Mouse (Mus musculus): Measurements from ENCODE around the gene Rae1. TPM values are rescaled to one million over a fixed set of nuclear protein-coding genes. Genes with fewer than 3 reads are reported as not detected.

Rae1 gene
- polyA plus RNA-seq, 1 experiment from 2014 or later: 129 TPM

DNA sequence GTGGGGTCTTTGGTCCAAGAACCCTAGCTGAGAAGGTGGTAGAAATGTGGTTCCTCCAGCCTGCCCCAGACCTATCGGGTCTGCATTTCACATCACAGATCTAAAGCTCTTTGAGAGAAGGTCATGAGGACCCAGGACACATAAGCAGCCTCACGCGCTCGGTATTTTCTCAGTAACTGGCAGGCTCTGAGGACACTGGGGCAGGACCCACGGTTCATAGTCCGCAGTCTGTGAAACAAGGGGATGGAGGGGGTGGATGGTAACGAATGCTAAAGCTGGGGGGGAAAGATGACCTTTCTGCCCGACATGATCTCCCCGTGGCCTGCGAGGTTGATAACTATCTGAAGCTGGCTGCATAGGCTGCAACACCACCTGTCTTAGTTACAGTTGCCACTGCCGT lies 2.2 kb upstream of the Rae1 start:
- H3K4me2 ChIP-seq (replicated peaks): no peak overlapping the region
- no peaks in the 10 kb centered on the region for H3K9me3 ChIP-seq (replicated peaks)
- peaks cover 4% of the 10 kb centered on the region; the same call in 1 of the 2 replicates for H3K36me3 ChIP-seq
- H3K4me1 ChIP-seq: peaks cover 24% of the 10 kb centered on the region
- ATAC-seq (ENCODE audit: insufficient number of reproducible peaks, low FRiP score, low TSS enrichment, low read depth): no peak
- H3K27me3 ChIP-seq: 0 out of 2 replicates have a peak, but pooled peaks cover 3% of the 10 kb centered on the region
- no peak overlapping the region for H3K27ac ChIP-seq (replicated peaks)
- WGBS: 69% methylated on average over 11 of the region's 11 CpGs
- H3K9ac ChIP-seq: no peak overlapping the region
- H3K4me3 ChIP-seq (replicated peaks): no peak overlapping the region

DNA sequence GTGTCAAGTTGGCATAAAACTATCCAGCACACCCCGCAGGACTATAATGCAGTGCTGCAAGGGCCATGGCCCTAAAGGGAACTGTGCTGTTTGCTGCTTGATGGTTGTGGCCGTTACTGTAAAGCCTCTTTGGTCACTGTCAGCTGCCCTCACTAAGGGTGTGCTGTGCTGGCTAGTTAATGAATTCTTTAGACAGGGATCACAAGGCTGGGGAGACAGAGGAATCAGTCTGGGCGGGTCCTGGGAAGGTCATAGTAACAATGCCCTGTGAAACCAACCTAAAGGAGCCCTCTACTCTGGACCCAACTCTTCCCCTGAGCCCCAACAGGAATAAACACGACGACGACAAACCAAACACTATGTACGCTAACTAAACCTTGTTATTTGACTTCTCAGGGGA lies 1.4 kb upstream of the Rae1 start:
- no peak for ATAC-seq (ENCODE audit: insufficient number of reproducible peaks, low FRiP score, low TSS enrichment, low read depth)
- 63% methylated on average over 7 of the region's 7 CpGs for WGBS

DNA sequence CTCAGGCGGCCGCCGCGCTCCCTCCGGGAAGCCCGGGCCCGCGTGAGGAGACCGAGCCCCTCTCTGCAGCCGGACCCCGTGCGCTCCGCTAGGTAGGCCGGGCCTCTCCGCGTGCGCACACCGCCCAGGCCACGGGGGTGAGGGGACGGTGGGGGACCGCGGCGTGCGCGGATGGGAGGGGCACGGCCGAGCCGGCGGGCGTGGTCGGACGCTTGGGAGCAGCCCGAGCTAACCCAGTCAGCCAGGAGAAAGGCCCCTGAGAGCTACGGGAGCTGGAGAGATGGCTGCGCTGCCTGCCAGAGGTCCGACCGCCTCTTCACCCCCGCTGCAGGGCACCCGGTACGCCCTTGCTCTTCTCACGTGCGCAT lies 352 bp downstream of the Rae1 start:
- H3K36me3 ChIP-seq: peaks cover 28% of the 10 kb centered on the region
- H3K4me3 ChIP-seq (replicated peaks): peak overlapping the region; percentile 66
- WGBS: under 1% methylated on average over 37 of the region's 42 CpGs
- H3K9me3 ChIP-seq (replicated peaks): no peaks in the 10 kb centered on the region
- H3K27me3 ChIP-seq: 0 out of 2 replicates have a peak, but pooled peaks cover 3% of the 10 kb centered on the region
- ATAC-seq (ENCODE audit: insufficient number of reproducible peaks, low FRiP score, low TSS enrichment, low read depth): peak; percentile 88
- H3K9ac ChIP-seq: peak overlapping the region; percentile 67
- H3K4me1 ChIP-seq: peaks cover 24% of the 10 kb centered on the region
- peak overlapping the region; percentile 79 for H3K4me2 ChIP-seq (replicated peaks)
- H3K27ac ChIP-seq (replicated peaks): peak overlapping the region; percentile 79

More for the DNA sequence above, 1.4 kb upstream of the Rae1 start:
- Histone ChIP-seq H3K27me3 (0 out of 2 replicates have a peak, but pooled peaks cover 3% of the 10 kb centered on the region), H3K4me1 (peaks cover 24% of the 10 kb centered on the region), H3K4me3 (replicated peaks) (no peak overlapping the region), H3K36me3 (peaks cover 10% of the 10 kb centered on the region), H3K9me3 (replicated peaks) (no peaks in the 10 kb centered on the region), H3K9ac (no peak overlapping the region), H3K4me2 (replicated peaks) (no peak overlapping the region), H3K27ac (replicated peaks) (no peak overlapping the region)

DNA sequence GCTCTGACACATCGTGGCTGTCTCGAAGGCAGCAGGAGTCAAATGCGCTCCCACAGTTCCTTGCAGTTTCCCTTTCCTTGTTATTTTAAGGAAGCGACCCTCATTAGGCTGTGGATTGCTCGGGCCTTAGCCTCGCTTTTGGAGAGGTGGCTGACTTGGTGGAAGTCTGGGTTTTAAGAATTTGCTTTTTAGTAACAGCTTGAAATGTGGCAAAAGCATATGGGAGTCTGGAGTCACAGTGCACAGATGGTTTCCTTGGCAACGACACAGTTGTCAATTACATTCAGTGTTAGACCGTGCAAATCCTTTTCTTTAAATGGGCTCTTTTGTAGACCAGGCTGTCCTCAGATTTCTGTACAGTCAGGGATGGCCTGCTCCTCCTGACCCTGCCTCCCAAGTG lies 1.0 kb downstream of the Rae1 start:
- H3K27ac ChIP-seq (replicated peaks): peak overlapping the region; percentile 79; the same call in 1 of the 2 replicates
- H3K27me3 ChIP-seq: 0 out of 2 replicates have a peak, but pooled peaks cover 3% of the 10 kb centered on the region
- ATAC-seq (ENCODE audit: insufficient number of reproducible peaks, low FRiP score, low TSS enrichment, low read depth): no peak
- 13% methylated on average over 8 of the region's 8 CpGs for WGBS
- no peaks in the 10 kb centered on the region for H3K9me3 ChIP-seq (replicated peaks)
- peak overlapping the region; percentile 79 for H3K4me2 ChIP-seq (replicated peaks)
- H3K4me1 ChIP-seq: peaks cover 20% of the 10 kb centered on the region
- peaks cover 29% of the 10 kb centered on the region for H3K36me3 ChIP-seq
- peak overlapping the region; percentile 67 for H3K9ac ChIP-seq
- H3K4me3 ChIP-seq (replicated peaks): peak overlapping the region; percentile 66

DNA sequence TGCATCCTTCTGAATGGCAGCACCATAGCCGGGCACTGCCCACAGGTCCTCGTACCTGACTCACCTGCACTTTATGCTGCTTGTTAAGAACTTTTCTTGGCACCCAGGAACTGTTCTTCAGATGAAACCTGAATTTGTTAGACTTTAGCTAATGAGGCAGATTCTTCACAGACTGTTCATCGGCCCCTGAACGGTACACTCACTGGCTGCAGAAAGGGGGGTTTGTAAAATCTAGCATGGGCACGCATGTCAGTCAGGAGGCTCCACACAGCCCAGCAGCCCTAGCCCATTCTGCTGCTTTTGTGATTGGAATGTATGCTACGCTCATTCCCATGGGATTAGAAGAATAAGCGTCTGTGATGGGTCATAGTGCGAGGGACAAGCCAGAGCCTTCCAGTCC lies 3.8 kb downstream of the Rae1 start:
- Histone ChIP-seq H3K9ac (no peak overlapping the region), H3K4me1 (peaks cover 15% of the 10 kb centered on the region), H3K36me3 (peaks cover 55% of the 10 kb centered on the region), H3K9me3 (replicated peaks) (no peaks in the 10 kb centered on the region), H3K27ac (replicated peaks) (no peak overlapping the region), H3K4me2 (replicated peaks) (no peak overlapping the region), H3K4me3 (replicated peaks) (no peak overlapping the region), H3K27me3 (no peaks in the 10 kb centered on the region)
- ATAC-seq (ENCODE audit: insufficient number of reproducible peaks, low FRiP score, low TSS enrichment, low read depth): no peak
- 92% methylated on average over 8 of the region's 8 CpGs for WGBS

DNA sequence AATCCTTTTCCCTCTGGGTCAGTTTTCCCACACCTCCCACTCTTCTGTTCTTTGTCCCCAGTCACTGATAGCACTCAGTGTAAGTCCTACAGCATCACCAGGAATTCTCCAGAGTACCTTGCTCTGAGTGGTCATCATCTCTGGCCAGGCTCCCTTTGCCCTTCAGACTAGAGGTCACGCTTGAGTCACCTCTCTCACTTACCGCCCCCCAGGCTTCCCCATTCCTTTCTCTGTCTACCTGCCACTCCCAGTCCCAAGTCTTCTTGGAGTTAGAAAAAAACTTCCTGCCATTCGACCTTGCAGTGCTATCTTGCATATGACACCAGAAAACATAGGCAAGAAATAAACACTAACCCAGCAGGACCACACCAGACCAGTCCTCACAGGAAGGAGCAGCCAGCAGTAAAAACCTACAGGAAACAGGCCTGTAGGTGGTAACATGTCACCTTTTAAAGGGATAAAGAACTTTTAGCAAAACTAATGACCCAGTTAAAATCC lies 10.4 kb downstream of the Rae1 start:
- H3K9me3 ChIP-seq (replicated peaks): no peaks in the 10 kb centered on the region
- WGBS: 73% methylated on average over 3 of the region's 3 CpGs
- H3K36me3 ChIP-seq: peaks cover 92% of the 10 kb centered on the region
- no peak overlapping the region for H3K4me2 ChIP-seq (replicated peaks)
- H3K4me3 ChIP-seq (replicated peaks): no peak overlapping the region
- no peak overlapping the region for H3K9ac ChIP-seq
- no peaks in the 10 kb centered on the region for H3K4me1 ChIP-seq
- H3K27me3 ChIP-seq: no peaks in the 10 kb centered on the region
- H3K27ac ChIP-seq (replicated peaks): no peak overlapping the region
- ATAC-seq (ENCODE audit: insufficient number of reproducible peaks, low FRiP score, low TSS enrichment, low read depth): no peak

DNA sequence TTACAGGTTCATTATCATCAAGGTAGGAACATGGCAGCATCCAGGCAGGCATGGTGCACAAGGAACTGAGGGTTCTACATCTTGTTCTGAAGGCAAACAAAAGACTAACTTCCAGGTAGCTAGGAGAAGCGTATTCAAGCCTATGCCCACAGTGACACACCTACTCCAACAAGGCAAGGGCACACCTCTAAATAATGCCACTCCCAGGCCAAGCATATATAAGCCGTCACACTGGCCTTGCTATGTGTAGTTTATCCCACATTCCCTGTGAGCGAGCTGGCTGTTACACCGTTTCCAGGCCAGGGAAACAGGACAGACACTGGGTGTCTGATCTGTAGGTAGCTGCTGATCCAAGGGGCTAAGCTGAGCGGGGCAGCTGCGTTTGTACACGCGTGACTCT lies 11.5 kb downstream of the Rae1 start:
- Histone ChIP-seq H3K4me3 (replicated peaks) (no peak overlapping the region), H3K4me2 (replicated peaks) (no peak overlapping the region), H3K27ac (replicated peaks) (no peak overlapping the region), H3K36me3 (peaks cover 100% of the 10 kb centered on the region), H3K9ac (no peak overlapping the region), H3K4me1 (no peaks in the 10 kb centered on the region), H3K27me3 (no peaks in the 10 kb centered on the region), H3K9me3 (replicated peaks) (no peaks in the 10 kb centered on the region)
- no peak for ATAC-seq (ENCODE audit: insufficient number of reproducible peaks, low FRiP score, low TSS enrichment, low read depth)
- 90% methylated on average over 8 of the region's 8 CpGs for WGBS

DNA sequence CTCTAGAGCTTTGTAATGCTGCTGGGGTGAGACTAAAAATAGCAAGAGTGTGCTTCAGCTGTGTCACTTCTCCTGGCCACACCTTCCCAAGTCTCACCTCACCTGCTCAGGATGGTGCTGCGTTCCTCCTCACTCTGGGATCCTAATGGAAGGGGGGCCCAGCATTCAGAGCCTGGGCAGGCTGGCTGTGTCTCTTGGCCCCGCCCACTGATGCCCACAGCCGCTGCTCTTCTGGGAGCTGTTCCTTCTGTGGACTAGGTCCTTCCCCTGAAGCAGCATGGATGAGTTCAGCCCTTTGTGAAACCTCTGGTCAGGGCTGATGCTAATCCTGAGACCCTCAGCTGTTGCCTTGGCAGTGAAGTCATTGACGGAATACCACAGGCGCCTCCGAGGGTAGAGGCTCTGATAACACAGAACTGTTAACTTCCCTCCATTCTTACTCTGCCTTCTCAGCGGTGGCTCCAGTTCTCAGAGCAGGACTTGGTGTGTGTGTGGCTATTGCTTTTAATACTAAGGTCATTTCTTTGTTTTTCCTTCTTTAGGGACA lies 14.9 kb downstream of the Rae1 start:
- H3K4me1 ChIP-seq: peaks cover 10% of the 10 kb centered on the region
- no peaks in the 10 kb centered on the region for H3K9me3 ChIP-seq (replicated peaks)
- H3K27ac ChIP-seq (replicated peaks): no peak overlapping the region
- 75% methylated on average over 7 of the region's 7 CpGs for WGBS
- H3K4me3 ChIP-seq (replicated peaks): no peak overlapping the region
- no peak overlapping the region for H3K4me2 ChIP-seq (replicated peaks)
- no peak overlapping the region for H3K9ac ChIP-seq
- H3K27me3 ChIP-seq: peaks cover 7% of the 10 kb centered on the region; the same call in 1 of the 2 replicates
- ATAC-seq (ENCODE audit: insufficient number of reproducible peaks, low FRiP score, low TSS enrichment, low read depth): no peak
- peaks cover 67% of the 10 kb centered on the region for H3K36me3 ChIP-seq

DNA sequence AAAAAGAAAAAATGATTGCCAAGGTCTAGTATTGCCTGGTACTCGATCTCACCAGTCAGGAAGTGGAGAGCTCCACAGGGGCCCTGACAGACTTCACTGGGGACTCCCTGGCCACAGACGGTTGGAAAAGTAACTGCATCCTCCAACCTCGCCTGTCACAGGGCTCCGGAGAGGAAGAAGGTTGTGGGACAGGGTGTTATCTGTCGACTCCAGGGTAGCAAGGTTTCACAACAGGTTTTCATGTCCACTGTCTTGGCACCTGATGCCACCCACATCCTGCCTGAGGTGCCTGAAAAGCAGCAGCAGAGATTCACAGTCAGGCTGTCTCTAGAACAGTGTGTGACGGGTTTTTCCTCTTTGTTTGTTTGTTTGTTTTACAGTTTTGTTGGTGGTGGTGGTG lies 18.0 kb downstream of the Rae1 start:
- H3K27ac ChIP-seq (replicated peaks): no peak overlapping the region
- H3K36me3 ChIP-seq: peaks cover 36% of the 10 kb centered on the region
- no peak overlapping the region for H3K4me3 ChIP-seq (replicated peaks)
- peaks cover 7% of the 10 kb centered on the region; the same call in 1 of the 2 replicates for H3K27me3 ChIP-seq
- no peak overlapping the region for H3K4me2 ChIP-seq (replicated peaks)
- no peak overlapping the region for H3K9ac ChIP-seq
- peaks cover 27% of the 10 kb centered on the region for H3K4me1 ChIP-seq
- 44% methylated on average over 6 of the region's 6 CpGs for WGBS
- no peak for ATAC-seq (ENCODE audit: insufficient number of reproducible peaks, low FRiP score, low TSS enrichment, low read depth)
- no peaks in the 10 kb centered on the region for H3K9me3 ChIP-seq (replicated peaks)

DNA sequence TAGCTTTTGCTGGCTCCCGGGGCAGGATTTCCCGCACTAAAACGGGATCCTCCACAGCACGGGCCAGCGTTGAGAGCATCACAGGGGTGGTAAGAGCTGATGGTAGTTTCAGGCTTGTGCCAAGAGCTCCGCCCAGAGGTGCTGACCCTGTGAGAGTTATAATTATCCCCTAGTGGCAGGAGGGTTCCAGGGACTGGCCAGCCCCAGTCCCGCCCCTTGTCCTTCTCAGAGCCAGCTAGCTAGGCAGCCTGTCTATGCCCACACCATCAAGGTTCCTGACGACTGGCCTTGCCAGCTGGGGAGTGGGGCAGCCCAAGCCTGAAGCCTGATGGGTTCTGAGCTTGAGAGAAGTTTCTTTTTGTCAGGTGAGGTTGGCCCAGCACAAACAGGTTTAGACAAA lies 18.7 kb downstream of the Rae1 start:
- WGBS: 16% methylated on average over 8 of the region's 8 CpGs
- Histone ChIP-seq H3K9ac (no peak overlapping the region), H3K4me3 (replicated peaks) (no peak overlapping the region), H3K27me3 (peaks cover 7% of the 10 kb centered on the region; the same call in 1 of the 2 replicates), H3K36me3 (peaks cover 29% of the 10 kb centered on the region), H3K4me1 (peaks cover 34% of the 10 kb centered on the region), H3K9me3 (replicated peaks) (no peaks in the 10 kb centered on the region), H3K4me2 (replicated peaks) (no peak overlapping the region), H3K27ac (replicated peaks) (no peak overlapping the region)
- no peak for ATAC-seq (ENCODE audit: insufficient number of reproducible peaks, low FRiP score, low TSS enrichment, low read depth)

DNA sequence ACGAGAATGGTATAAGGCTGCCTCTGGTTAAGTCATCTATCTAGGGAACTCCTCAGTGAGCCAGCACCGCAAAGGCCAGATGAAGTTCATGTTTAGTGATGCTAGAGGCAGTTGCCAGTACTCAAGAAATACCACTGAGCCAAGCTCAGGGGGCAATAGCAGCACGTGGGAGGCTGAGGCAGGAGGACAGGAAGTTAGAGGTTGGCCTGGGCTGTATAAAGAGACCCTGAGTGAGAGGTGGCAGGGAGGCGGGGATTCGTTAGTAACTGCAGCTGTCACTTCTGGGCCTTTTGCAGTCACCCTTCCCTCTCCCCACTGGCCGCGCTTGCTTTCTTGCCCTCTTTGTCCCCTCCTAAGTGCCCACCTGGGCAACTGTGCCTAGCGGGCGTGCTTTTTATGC lies 19.4 kb downstream of the Rae1 start:
- Histone ChIP-seq H3K27me3 (peaks cover 7% of the 10 kb centered on the region; the same call in 1 of the 2 replicates), H3K9ac (peak overlapping the region; percentile 23; the same call in 1 of the 2 replicates), H3K9me3 (replicated peaks) (no peaks in the 10 kb centered on the region), H3K4me2 (replicated peaks) (peak overlapping the region; percentile 91), H3K4me1 (peaks cover 40% of the 10 kb centered on the region), H3K36me3 (peaks cover 22% of the 10 kb centered on the region), H3K27ac (replicated peaks) (no peak overlapping the region), H3K4me3 (replicated peaks) (peak overlapping the region; percentile 43)
- WGBS: 19% methylated on average over 8 of the region's 9 CpGs
- ATAC-seq (ENCODE audit: insufficient number of reproducible peaks, low FRiP score, low TSS enrichment, low read depth): no peak

DNA sequence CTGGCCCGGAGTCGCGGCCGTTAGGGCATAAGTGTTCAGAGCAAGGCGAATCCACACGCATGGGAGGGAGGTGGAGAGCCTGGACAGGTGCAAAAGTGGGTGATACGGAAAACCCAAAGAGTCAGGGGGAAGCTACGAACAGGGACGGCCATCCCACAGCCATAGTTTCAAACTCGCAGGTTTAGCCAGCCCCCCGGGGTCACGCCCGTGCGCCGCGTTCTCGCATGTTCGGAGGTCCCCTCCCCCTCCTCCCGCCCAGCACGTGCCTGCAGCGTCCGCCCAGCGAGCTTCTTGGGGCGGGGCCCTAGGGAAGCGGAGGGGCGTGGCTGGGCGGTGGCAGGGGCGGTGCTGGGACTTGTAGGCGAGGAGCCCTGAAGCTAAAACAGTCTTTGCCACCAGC lies 19.9 kb downstream of the Rae1 start:
- H3K27ac ChIP-seq (replicated peaks): no peak overlapping the region
- peaks cover 17% of the 10 kb centered on the region for H3K36me3 ChIP-seq
- under 1% methylated on average over 25 of the region's 29 CpGs for WGBS

More for the DNA sequence above, 19.9 kb downstream of the Rae1 start:
- ATAC-seq (ENCODE audit: insufficient number of reproducible peaks, low FRiP score, low TSS enrichment, low read depth): peak; percentile 83
- peaks cover 7% of the 10 kb centered on the region; the same call in 1 of the 2 replicates for H3K27me3 ChIP-seq
- peaks cover 45% of the 10 kb centered on the region for H3K4me1 ChIP-seq
- no peaks in the 10 kb centered on the region for H3K9me3 ChIP-seq (replicated peaks)
- peak overlapping the region; percentile 23; the same call in 1 of the 2 replicates for H3K9ac ChIP-seq
- H3K4me2 ChIP-seq (replicated peaks): peak overlapping the region; percentile 91
- peak overlapping the region; percentile 43 for H3K4me3 ChIP-seq (replicated peaks)
